Mouse (Mus musculus) midbrain, embryonic 10.5 days (tissue): ENCODE data around the gene Clk2. TPM values are rescaled to one million over a fixed set of nuclear protein-coding genes. Genes with fewer than 3 reads are reported as not detected.

Experiments
- DNase-seq: peaks from one replicate; pipeline ENCODE4 v3.0.0-alpha.2; 2017; ENCODE audit warnings: low spot score
- H3K27ac ChIP-seq: fragments of 300-500 bp; sonication (generic); replicated peaks from 2 replicates; pipeline ENCODE4 v1.5.1; 2016; ENCODE audit warnings: mild to moderate bottlenecking
- H3K27me3 ChIP-seq: fragments of 300-500 bp; sonication (generic); 2 replicates; pipeline ENCODE4 v1.6.1; 2016; ENCODE audit warnings: low read depth, mild to moderate bottlenecking; ENCODE audit not compliant: poor library complexity, severe bottlenecking
- H3K36me3 ChIP-seq: fragments of 300-500 bp; sonication (generic); 2 replicates; pipeline ENCODE4 v1.6.1; 2016; ENCODE audit warnings: mild to moderate bottlenecking, moderate library complexity
- H3K4me1 ChIP-seq: fragments of 300-500 bp; sonication (generic); 2 replicates; pipeline ENCODE4 v1.6.1; 2016
- H3K4me3 ChIP-seq: fragments of 300-500 bp; sonication (generic); 2 replicates; pipeline ENCODE4 v1.5.1; 2016; ENCODE audit warnings: mild to moderate bottlenecking, moderate library complexity
- H3K9me3 ChIP-seq: fragments of 300-500 bp; sonication (generic); replicated peaks from 2 replicates; pipeline ENCODE4 v1.6.1; 2016; ENCODE audit warnings: mild to moderate bottlenecking
- WGBS: fragments of 180-500 bp; shearing (Covaris S2); methylation state at CpG from one replicate; pipeline ENCODE4 v1.1.7; 2016; 5-methylcytosine and 5-hydroxymethylcytosine counted together
- polyA plus RNA-seq: library from polyadenylated mRNA; unstranded; fragments of >200 nt; fragmentation: Nextera tagmentation; extraction: Ambion mirVana; gene quantifications from 2 replicates; pipeline ENCODE4 v1.2.1, GENCODE M21; 2016

Gene Clk2
- 33.8 and 34.0 TPM in 2 replicates for polyA plus RNA-seq

DNA sequence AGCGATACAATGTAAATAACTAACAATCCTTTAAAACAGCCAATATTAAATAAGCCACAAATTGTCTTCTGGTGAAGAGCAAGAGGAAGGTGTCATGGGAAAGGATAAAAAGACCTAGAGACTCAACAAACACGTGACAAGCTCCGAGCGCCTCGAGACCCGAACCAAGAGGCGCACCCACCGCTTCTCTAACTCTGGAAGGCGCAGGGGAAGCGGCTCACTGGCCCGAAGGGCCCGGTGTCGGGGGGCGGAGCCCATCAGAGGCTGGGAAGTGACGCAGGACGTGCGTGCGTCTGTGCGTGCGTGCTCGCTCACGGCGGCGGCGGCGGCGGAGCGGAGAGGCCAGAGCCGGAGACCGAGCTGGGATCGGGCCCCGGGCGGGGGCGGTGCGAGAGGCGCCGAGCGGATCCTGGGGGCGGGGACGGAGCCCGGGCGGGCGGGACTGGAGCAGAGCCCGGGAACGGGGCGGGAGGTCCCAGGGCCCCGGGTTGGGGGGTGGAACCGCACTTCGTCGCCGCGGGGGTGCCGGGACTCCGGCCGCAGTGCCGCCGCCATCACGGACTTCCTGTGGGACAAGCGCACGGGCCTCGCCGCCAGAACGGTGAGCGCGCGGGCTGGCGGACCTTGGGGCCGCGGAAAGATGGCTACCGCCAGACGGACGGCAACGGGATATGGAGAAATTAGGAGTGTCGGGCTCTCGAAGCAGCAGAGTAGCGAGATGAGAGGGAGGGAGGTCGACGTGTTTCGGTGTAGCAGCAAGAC, at the start of gene Clk2:
TSS of gene Clk2 (plus strand) at position 290 of the 762 bp plus-strand sequence.
- H3K36me3 ChIP-seq, result peaks cover 36% of the 10 kb centered on the region
- H3K9me3 ChIP-seq, result no peaks in the 10 kb centered on the region
- DNase-seq, result peak; percentile 97
- WGBS, result 1% methylated on average over 79 of the region's 79 CpGs
- H3K4me1 ChIP-seq, result peaks cover 36% of the 10 kb centered on the region
- no peaks in the 10 kb centered on the region for H3K27me3 ChIP-seq
- peak within 1 kb of the TSS; percentile 96 for H3K4me3 ChIP-seq
- H3K27ac ChIP-seq, result peak within 1 kb of the TSS; percentile 98

- no peak overlapping the region for H3K27ac ChIP-seq
- H3K27me3 ChIP-seq, result no peaks in the 10 kb centered on the region
- H3K4me1 ChIP-seq, result no peaks in the 10 kb centered on the region
- WGBS, result 14% methylated on average over 2 of the region's 2 CpGs
- no peak overlapping the region for H3K4me3 ChIP-seq
- no peak for DNase-seq
- H3K9me3 ChIP-seq, result no peaks in the 10 kb centered on the region
- no peaks in the 10 kb centered on the region for H3K36me3 ChIP-seq
These were observed 49.1 kb upstream of the Clk2 start for GRCm38 (mm10) chr3:89115522-89115921.

DNA sequence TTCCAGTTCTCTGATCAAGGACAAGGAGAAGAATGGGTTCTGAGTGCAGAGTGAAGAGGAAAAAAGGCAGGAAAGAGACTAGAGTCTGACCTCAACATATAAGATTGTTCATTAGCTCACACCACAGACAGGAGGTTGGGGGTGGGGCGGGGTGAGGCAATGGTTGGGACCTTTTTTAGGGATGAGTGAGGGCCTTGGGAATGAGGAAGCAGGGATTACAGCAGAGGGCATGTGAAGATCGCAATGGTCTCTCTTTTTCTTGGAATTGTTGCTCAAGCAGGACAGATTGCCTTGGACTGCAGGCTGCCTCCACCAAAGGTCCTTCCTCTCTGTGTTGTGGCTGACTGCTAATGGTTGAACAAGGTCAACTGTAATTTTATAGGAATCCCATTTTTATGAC, 41.3 kb upstream of the Clk2 start:
- H3K4me1 ChIP-seq, result 0 out of 2 replicates have a peak, but pooled peaks cover 3% of the 10 kb centered on the region
- H3K4me3 ChIP-seq, result no peak overlapping the region
- no peak for DNase-seq
- no peaks in the 10 kb centered on the region for H3K9me3 ChIP-seq
- no peaks in the 10 kb centered on the region for H3K36me3 ChIP-seq
- no peak overlapping the region for H3K27ac ChIP-seq
- no peaks in the 10 kb centered on the region for H3K27me3 ChIP-seq
- 84% methylated on average over 2 of the region's 2 CpGs for WGBS

DNA sequence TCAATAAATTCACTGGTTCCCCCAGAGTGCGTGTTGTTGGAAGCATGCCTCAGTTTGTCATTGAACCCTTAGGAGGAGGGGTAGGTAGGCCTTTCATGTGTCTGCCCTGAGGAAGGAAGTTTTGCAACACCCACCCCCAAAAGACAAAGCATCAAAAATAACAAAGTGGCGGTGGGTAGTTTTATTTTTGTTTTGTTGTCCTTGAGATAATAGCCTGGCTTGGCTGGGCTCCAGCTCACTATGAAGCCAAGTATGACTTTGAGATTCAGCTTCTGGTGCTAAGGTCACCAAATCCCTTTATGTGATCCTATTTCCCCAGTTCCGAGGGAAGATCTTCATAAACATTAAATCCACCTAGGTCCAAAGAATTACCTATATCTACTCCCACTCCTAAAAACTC, 40.4 kb upstream of the Clk2 start:
- DNase-seq, result no peak
- H3K27me3 ChIP-seq, result no peaks in the 10 kb centered on the region
- H3K27ac ChIP-seq, result no peak overlapping the region
- no peak overlapping the region for H3K4me3 ChIP-seq
- WGBS, result 87% methylated on average over 3 of the region's 3 CpGs
- no peaks in the 10 kb centered on the region for H3K9me3 ChIP-seq
- H3K36me3 ChIP-seq, result no peaks in the 10 kb centered on the region
- H3K4me1 ChIP-seq, result 0 out of 2 replicates have a peak, but pooled peaks cover 7% of the 10 kb centered on the region

DNA sequence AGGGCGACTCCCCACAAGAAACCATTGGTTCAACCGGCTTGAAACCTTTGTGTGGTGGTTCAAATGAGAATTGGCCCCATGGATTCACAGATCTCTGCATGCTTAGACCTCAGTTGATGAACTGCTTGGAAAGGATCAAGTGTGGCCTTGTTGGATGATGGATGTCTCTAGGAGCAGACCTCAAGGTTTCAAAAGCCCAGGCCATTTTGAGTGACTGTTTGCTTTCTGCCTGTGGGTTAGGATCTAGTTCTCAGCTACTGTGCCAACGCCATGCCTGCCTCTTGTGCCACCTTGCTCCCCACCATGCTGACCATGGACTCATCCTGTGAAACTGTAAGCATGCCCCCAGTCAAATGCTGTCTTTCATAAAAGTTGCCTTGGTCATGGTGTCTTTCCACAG, 38.6 kb upstream of the Clk2 start:
- DNase-seq, result no peak
- Histone ChIP-seq H3K4me1 (0 out of 2 replicates have a peak, but pooled peaks cover 7% of the 10 kb centered on the region), H3K4me3 (no peak overlapping the region), H3K9me3 (no peaks in the 10 kb centered on the region), H3K27ac (no peak overlapping the region), H3K27me3 (no peaks in the 10 kb centered on the region), H3K36me3 (no peaks in the 10 kb centered on the region)
- WGBS, result 83% methylated on average over 3 of the region's 3 CpGs

DNA sequence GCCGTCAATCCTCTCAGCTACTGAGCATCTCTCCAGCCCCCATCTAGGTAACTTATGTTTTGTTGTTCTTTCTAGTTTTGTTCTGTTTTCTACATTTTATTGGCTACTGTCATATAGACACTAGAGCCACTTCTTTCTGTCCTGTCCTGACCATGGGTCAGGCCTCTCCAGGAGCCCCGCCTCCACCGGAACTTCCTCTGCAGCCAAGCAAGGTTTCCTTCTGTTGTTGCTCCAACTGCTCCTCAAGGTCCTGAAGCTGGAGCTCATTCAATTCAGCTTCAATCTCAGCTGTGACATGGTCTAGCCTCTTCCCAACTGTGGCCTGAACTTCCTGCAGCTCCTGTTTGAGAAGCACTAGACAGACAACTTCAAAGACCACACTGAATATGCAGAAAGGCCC, 34.7 kb upstream of the Clk2 start:
- Histone ChIP-seq H3K4me3 (no peak overlapping the region), H3K36me3 (no peaks in the 10 kb centered on the region), H3K4me1 (peaks cover 17% of the 10 kb centered on the region), H3K27ac (no peak overlapping the region), H3K9me3 (no peaks in the 10 kb centered on the region), H3K27me3 (peaks cover 22% of the 10 kb centered on the region)
- DNase-seq, result no peak
- WGBS, result 90% methylated on average over 3 of the region's 3 CpGs

DNA sequence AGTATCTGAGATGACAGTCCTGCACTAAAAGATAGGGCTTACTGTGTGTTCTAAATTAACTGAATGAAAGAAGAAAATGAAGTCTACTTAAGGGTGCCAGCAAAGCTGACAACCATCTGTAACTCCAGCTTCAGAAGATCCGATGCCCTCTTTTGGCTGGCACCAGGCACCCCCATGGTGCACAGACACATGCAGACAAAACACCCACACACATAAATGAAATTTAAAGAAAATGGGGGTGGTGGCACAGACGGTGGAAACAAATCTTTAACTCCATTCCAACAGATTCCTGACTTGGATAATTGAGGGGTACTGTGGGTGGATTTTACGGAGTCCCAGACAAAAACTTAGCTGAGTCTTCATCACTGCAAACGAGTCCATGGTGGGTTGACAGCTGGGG, 32.8 kb upstream of the Clk2 start:
- DNase-seq, result no peak
- peaks cover 30% of the 10 kb centered on the region for H3K27me3 ChIP-seq
- H3K9me3 ChIP-seq, result no peaks in the 10 kb centered on the region
- H3K27ac ChIP-seq, result no peak overlapping the region
- H3K36me3 ChIP-seq, result no peaks in the 10 kb centered on the region
- H3K4me3 ChIP-seq, result peak overlapping the region; percentile 53
- H3K4me1 ChIP-seq, result peaks cover 17% of the 10 kb centered on the region
- WGBS, result 60% methylated on average over 4 of the region's 4 CpGs

- H3K27ac ChIP-seq, result peak overlapping the region; percentile 64
- peak; percentile 39 for DNase-seq
These were observed 32.1 kb upstream of the Clk2 start for GRCm38 (mm10) chr3:89132285-89133062.

DNA sequence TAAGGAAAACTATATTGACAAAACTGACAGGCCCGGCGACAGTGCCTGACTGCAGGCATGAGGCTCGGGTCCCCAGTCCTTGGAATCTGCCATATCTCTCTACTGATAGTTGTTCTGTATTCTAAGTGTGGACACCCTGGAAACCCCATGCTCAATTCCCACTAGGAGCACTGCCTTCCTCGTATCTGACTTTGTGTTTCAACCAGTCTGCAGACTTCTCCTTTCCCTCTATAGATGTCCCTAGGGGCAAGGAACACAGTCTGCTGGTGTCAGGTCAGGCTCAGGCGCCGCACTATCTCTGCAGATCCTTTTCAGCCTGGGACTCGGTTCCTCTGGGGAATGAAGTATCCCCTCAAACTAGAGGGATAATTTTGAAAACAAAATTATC, 31.5 kb upstream of the Clk2 start:
- no peaks in the 10 kb centered on the region for H3K36me3 ChIP-seq
- no peak overlapping the region for H3K27ac ChIP-seq
- H3K9me3 ChIP-seq, result no peaks in the 10 kb centered on the region
- peaks cover 17% of the 10 kb centered on the region for H3K4me1 ChIP-seq
- peaks cover 34% of the 10 kb centered on the region for H3K27me3 ChIP-seq
- WGBS, result 83% methylated on average over 7 of the region's 7 CpGs
- no peak overlapping the region for H3K4me3 ChIP-seq
- no peak for DNase-seq

More at GRCm38 (mm10) chr3:89132285-89133062, 32.1 kb upstream of the Clk2 start:
- WGBS, result 18% methylated on average over 30 of the region's 30 CpGs
- Histone ChIP-seq H3K27me3 (peaks cover 34% of the 10 kb centered on the region), H3K36me3 (no peaks in the 10 kb centered on the region), H3K9me3 (no peaks in the 10 kb centered on the region), H3K4me3 (peak overlapping the region; percentile 53), H3K4me1 (peaks cover 17% of the 10 kb centered on the region)

DNA sequence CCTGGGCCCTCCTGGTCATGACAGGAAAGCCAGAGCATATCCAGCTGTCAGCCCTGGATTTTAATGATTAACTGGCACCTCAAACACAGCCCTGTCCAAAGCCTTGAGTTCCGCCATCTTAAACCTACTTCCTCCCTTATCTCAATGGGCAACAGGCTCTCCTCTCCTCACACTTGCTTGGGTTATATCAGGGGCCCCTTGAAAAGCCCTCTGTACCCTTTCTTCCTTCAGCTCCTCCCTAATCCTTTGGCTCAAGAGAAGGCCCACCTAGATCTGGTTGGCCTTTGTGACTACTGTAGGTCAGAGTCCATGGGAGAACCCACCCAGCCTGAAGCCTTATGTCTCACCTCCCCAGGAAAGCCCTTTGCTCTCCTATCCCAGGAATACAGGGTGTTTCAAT, 30.8 kb upstream of the Clk2 start:
- no peaks in the 10 kb centered on the region for H3K36me3 ChIP-seq
- no peak for DNase-seq
- no peak overlapping the region for H3K4me3 ChIP-seq
- H3K9me3 ChIP-seq, result no peaks in the 10 kb centered on the region
- H3K4me1 ChIP-seq, result peaks cover 16% of the 10 kb centered on the region
- H3K27me3 ChIP-seq, result peaks cover 34% of the 10 kb centered on the region
- 89% methylated on average over 1 of the region's 1 CpGs for WGBS
- H3K27ac ChIP-seq, result no peak overlapping the region

GRCm38 (mm10) chr3:89135958-89136357, 28.6 kb upstream of the Clk2 start, which contains the start of gene Pklr:
Gene Pklr, plus strand, starts transcription at chr3:89136142.
- 66% methylated on average over 3 of the region's 3 CpGs for whole genome bisulfite sequencing
- Histone ChIP-seq H3K4me1 (peaks cover 13% of the 10 kb centered on the region), H3K27me3 (peaks cover 34% of the 10 kb centered on the region), H3K9me3 (no peaks in the 10 kb centered on the region), H3K36me3 (no peaks in the 10 kb centered on the region), H3K4me3 (peak within 1 kb of the TSS; percentile 23), H3K27ac (peak within 1 kb of the TSS; percentile 57; the same call in 1 of the 2 replicates)
- no peak for DNase-seq

GRCm38 (mm10) chr3:89136365-89136764, 28.2 kb upstream of the Clk2 start:
- Histone ChIP-seq H3K4me1 (peaks cover 13% of the 10 kb centered on the region), H3K4me3 (peak overlapping the region; percentile 23; the same call in 1 of the 2 replicates), H3K27ac (peak overlapping the region; percentile 57; the same call in 1 of the 2 replicates), H3K9me3 (no peaks in the 10 kb centered on the region), H3K27me3 (peaks cover 34% of the 10 kb centered on the region), H3K36me3 (no peaks in the 10 kb centered on the region)
- 45% methylated on average over 9 of the region's 9 CpGs for WGBS
- DNase-seq, result no peak

DNA sequence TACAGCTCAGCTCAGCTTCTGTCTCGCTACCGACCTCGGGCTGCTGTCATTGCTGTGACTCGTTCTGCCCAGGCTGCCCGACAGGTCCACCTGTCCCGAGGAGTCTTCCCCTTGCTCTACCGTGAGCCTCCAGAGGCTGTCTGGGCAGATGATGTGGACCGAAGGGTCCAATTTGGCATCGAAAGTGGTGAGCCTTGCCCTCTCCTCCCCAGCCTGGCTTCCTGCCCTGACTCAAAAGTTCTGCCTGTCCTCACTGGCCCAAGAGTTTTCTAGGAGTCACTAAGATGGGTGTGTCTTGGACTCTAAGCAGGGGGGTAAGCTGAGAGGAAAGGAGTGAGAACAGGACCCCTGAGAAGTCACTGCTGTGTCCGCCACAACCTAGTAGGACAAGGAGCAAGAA, 19.8 kb upstream of the Clk2 start:
- Histone ChIP-seq H3K4me3 (no peak overlapping the region), H3K27ac (no peak overlapping the region), H3K27me3 (peaks cover 40% of the 10 kb centered on the region), H3K36me3 (no peaks in the 10 kb centered on the region), H3K9me3 (no peaks in the 10 kb centered on the region), H3K4me1 (peaks cover 40% of the 10 kb centered on the region)
- no peak for DNase-seq
- 90% methylated on average over 10 of the region's 10 CpGs for WGBS
